Mouse (Mus musculus): ENCODE measurements around the gene Crhr1.
"Not testable (repeated sequence)": the region's sequence is repeated elsewhere in the genome, so short reads cannot be mapped to it uniquely, and the experiment has no call there.

Crhr1 gene

DNA sequence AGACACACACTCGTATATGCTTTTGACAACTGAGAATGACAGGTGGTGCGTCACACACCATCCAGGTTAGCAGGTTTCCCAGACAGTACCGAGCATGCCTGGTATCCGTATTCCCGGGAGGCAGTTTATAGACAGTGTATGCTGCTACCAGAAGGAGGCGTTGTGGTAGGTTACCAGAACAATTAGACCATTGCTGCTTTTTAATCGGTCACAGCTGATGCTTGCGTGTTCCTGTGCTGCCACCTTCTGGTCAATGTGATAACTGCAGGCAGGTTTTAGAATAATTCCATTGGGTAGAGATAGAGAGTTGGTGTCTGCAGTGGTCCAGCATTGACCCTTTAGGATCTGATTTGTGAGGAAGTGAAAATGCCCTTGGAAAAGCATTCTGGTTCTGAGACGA, 63.1 kb downstream of the Crhr1 start:
- DNase-seq (ENCODE audit: low spot score) = peak; percentile 90

DNA sequence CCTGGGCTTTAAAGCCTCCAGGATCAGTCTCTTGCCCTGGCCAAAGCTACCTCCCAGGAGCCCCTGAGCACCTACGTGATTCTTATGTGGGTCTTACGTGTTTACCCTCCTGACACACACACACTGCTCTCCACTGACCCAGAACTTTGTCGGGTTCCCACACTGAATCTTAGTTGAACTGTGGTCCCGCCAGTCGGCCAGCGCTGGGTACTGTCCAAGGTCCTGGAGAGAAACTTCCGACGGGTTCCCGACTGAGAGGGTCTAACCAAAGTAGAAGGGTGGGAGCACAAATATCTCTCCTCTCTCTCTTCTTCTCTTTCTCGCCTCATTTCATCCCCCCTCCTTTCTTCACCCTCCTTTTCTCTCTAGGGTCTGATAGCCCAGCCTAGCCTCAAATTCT, 65.2 kb downstream of the Crhr1 start:
- DNase-seq (ENCODE audit: low spot score) = no peak

DNA sequence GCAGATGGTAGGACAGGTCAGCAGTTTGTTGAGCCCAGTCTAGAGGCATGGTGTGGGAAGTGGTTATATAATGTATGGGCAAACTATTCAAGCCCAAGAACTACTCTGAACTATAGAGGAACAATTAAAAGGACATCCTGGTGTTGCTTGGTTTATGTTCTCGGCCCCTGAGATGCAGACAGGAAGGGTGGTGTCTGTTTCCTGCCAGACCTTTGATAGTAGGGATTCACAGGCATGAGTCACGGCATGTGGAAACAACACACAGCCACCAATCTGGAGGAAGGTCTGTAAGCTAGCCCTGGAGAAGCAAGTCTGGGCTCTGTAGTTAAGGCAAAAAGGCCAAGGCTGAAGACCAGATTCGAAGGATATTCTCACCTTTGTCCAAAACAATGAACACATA, 70.6 kb downstream of the Crhr1 start:
- no peak for DNase-seq (ENCODE audit: low spot score)

DNA sequence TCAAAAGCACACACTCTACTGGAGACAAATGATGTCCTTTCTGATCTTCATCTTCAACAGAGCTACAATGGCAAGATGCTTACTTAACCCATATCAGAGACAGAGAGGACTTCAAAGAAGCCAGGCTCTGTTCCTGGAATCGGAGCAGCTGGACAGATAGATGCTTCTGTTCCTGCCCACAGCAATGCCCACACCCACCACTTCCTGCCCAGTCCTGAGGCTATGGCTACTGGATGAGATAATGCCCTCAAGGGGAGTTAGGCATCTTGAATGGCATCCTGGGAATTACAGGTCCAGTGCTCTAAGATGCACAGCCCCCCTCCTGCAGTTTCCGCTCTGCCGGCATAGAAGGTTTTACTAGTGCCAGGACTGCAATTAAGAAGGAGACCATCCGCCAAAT, 73.9 kb downstream of the Crhr1 start:
- DNase-seq (ENCODE audit: low spot score) = no peak

DNA sequence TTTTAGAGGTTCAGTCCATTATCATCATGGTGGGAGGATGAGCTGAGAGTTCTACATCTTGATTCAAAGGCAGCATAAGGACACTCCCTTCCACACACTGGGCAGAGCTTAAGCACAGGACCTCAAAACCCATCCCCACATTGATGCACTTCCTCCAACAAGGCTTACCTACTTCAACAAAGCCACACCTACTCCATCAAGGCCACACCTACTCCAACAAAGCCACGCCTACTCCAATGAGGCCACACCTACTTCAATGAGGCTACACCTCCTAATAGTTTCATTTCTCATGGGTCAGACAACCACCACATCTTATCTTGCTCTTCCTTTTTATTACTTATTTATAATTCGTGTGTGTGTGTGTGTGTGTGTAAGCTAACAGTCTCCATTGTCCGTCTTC, 76.4 kb downstream of the Crhr1 start:
- no peak for DNase-seq (ENCODE audit: low spot score)

DNA sequence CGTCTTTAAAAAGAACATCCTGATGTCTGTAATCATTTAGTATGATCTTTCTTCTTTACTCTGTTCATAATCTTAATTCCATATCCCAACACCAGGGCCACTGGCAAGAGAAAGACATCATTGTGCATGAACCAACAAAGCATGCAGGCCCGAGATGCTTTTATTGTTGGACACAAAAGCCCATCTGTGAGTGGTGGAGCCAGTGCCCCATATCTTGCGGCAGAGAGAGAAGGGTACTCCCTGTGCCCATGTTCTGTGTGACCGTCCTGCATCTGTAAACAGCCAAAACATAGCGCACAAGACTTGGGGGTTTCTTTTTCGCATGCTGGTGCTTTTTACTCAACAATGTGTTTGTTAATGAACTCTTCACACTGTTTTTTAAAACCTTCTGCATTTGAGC, 78.6 kb downstream of the Crhr1 start:
- no peak for DNase-seq (ENCODE audit: low spot score)

GRCm38 (mm10) chr11:104214128-104214527, 81.5 kb downstream of the Crhr1 start:
- DNase-seq (ENCODE audit: low spot score) = not testable (repeated sequence)

DNA sequence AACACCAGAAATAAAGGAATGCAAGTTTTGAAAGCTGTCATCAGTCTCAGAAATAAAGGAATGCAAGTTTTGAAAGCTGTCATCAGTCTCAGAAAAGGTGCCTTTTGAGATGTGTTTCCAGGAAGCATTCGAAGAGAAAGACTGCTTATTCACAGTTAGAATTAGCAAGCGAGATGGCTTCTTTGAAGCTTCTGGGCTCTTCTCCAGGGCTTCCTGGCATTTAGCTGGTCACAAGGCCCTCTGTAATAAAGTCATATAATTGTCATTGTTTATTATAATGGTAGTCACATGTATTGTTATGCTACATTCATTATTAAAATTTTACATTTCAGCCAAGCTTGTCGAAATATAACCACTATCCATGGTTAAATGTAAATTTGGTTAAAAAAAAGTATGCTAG, 85.4 kb downstream of the Crhr1 start:
- DNase-seq (ENCODE audit: low spot score) = no peak

- DNase-seq (ENCODE audit: low spot score) = no peak
Observed at GRCm38 (mm10) chr11:104220291-104220690, 87.6 kb downstream of the Crhr1 start.

GRCm38 (mm10) chr11:104221751-104222150, 89.1 kb downstream of the Crhr1 start:
- DNase-seq (ENCODE audit: low spot score) = no peak

DNA sequence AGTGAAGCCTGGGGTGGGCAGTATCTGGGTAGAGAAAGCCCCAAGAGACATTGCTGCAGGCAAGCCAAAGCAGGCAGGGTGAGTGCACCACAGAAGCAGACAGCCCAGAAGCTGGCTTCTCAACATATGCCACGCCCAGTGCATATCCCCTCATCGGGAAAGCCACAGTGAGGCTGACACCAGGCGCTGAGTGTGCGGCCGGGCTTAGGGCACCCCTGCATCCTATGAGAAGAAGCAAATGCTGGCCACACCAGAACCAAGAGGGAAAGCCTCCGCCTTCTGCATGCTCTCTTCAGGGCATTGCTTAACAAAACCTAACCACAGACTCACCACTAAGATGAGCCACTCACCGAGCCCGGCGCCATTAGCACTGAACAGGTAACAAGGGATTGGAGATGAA, 90.6 kb downstream of the Crhr1 start:
- no peak for DNase-seq (ENCODE audit: low spot score)

All from left cerebral cortex, adult 11 months (tissue).